Mouse (Mus musculus): ENCODE measurements around the gene Abca4. TPM values are rescaled to one million over a fixed set of nuclear protein-coding genes. Genes with fewer than 3 reads are reported as not detected.

The Abca4 gene
- polyA plus RNA-seq, 1 experiment from 2014 or later, result 1.3 TPM

- H3K27me3 ChIP-seq, result no peaks in the 10 kb centered on the region
- H3K9me3 ChIP-seq (replicated peaks), result no peaks in the 10 kb centered on the region
- peak overlapping the region; percentile 58 for H3K27ac ChIP-seq (replicated peaks)
- 24% methylated on average over 9 of the region's 9 CpGs for WGBS
- H3K36me3 ChIP-seq, result no peaks in the 10 kb centered on the region
- H3K9ac ChIP-seq, result no peak overlapping the region
- ATAC-seq (ENCODE audit: insufficient number of reproducible peaks, low FRiP score, low TSS enrichment, low read depth), result peak; percentile 63; the same call in 1 of the 2 replicates
- H3K4me2 ChIP-seq (replicated peaks), result no peak overlapping the region
- no peak overlapping the region for H3K4me3 ChIP-seq (replicated peaks)
- peaks cover 15% of the 10 kb centered on the region for H3K4me1 ChIP-seq
These were observed 67.1 kb downstream of the Abca4 start for GRCm38 (mm10) chr3:122111141-122111981.

- WGBS, result 46% methylated on average over 9 of the region's 9 CpGs
- Histone ChIP-seq H3K9ac (no peak overlapping the region), H3K9me3 (replicated peaks) (no peaks in the 10 kb centered on the region), H3K4me1 (peaks cover 16% of the 10 kb centered on the region), H3K27ac (replicated peaks) (no peak overlapping the region; the same call in 1 of the 2 replicates), H3K4me3 (replicated peaks) (no peak overlapping the region), H3K4me2 (replicated peaks) (no peak overlapping the region), H3K27me3 (no peaks in the 10 kb centered on the region), H3K36me3 (no peaks in the 10 kb centered on the region)
- ATAC-seq (ENCODE audit: insufficient number of reproducible peaks, low FRiP score, low TSS enrichment, low read depth), result no peak
These were observed 74.5 kb downstream of the Abca4 start for GRCm38 (mm10) chr3:122118651-122119214.

DNA sequence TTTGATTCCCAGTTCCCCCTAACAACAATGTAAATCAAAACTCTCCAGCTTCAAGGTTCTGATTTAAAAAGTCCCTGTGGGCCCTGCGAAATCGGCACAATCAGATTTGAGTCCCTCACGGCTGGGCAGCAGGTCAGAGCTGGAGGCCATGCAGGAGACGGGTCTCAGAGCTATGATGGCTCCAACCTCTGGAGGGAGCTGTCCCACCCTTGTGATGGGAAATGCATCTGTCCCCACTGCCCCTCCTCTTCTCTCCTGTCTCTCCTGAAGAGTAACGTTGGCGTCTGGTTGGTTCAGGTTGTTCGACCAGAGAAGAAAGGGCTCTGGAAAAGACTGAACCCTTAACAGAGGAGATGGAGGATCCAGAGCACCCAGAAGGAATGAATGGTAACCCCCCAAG, 75.5 kb downstream of the Abca4 start:
- ATAC-seq (ENCODE audit: insufficient number of reproducible peaks, low FRiP score, low TSS enrichment, low read depth), result no peak
- no peak overlapping the region for H3K4me2 ChIP-seq (replicated peaks)

GRCm38 (mm10) chr3:122120217-122120616, 76.0 kb downstream of the Abca4 start:
- 79% methylated on average over 7 of the region's 7 CpGs for WGBS
- Histone ChIP-seq H3K4me3 (replicated peaks) (no peak overlapping the region), H3K36me3 (no peaks in the 10 kb centered on the region), H3K9ac (no peak overlapping the region), H3K4me1 (peaks cover 16% of the 10 kb centered on the region), H3K4me2 (replicated peaks) (no peak overlapping the region), H3K9me3 (replicated peaks) (no peaks in the 10 kb centered on the region), H3K27me3 (no peaks in the 10 kb centered on the region), H3K27ac (replicated peaks) (0 out of 2 replicates have a peak overlapping the region, but pooled peaks have one; percentile 34)
- ATAC-seq (ENCODE audit: insufficient number of reproducible peaks, low FRiP score, low TSS enrichment, low read depth), result no peak

More for the DNA sequence above, 75.5 kb downstream of the Abca4 start:
- Histone ChIP-seq H3K36me3 (no peaks in the 10 kb centered on the region), H3K4me1 (peaks cover 16% of the 10 kb centered on the region), H3K9me3 (replicated peaks) (no peaks in the 10 kb centered on the region), H3K27ac (replicated peaks) (peak overlapping the region; percentile 34; the same call in 1 of the 2 replicates), H3K4me3 (replicated peaks) (no peak overlapping the region), H3K27me3 (no peaks in the 10 kb centered on the region), H3K9ac (no peak overlapping the region)
- WGBS, result 80% methylated on average over 7 of the region's 7 CpGs

DNA sequence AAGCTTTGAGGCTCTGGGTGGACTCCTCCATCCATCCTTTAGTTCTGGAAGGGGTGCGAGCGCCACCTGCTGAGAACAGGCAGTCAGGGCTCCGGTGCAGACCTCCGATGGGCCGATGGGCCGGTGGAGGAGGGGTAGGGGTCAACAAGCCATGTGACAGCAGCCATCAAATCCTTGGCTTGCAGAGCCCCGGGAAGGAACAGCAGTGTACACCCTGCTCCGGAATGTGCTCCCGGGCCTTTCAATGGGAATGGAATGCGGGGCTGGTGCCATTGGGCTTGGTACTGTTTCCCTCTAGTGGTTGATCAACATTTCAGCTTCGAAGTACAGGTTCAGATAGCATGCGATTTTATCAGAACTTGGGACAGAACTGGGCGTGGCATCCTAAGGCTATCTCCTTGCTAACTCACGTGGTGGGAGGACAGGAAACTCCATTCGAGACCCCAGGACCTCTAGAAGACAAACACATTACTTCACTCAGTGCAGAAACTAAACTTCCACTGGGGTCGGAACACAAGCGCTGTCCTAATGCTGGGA, 78.0 kb downstream of the Abca4 start:
- peak; percentile 92 for ATAC-seq (ENCODE audit: insufficient number of reproducible peaks, low FRiP score, low TSS enrichment, low read depth)
- H3K9ac ChIP-seq, result 0 out of 2 replicates have a peak overlapping the region, but pooled peaks have one; percentile 6
- no peaks in the 10 kb centered on the region for H3K27me3 ChIP-seq
- H3K4me2 ChIP-seq (replicated peaks), result peak overlapping the region; percentile 56
- H3K9me3 ChIP-seq (replicated peaks), result no peaks in the 10 kb centered on the region
- H3K4me3 ChIP-seq (replicated peaks), result peak overlapping the region; percentile 37
- 5% methylated on average over 17 of the region's 17 CpGs for WGBS
- H3K36me3 ChIP-seq, result no peaks in the 10 kb centered on the region
- H3K4me1 ChIP-seq, result peaks cover 16% of the 10 kb centered on the region
- H3K27ac ChIP-seq (replicated peaks), result peak overlapping the region; percentile 71

DNA sequence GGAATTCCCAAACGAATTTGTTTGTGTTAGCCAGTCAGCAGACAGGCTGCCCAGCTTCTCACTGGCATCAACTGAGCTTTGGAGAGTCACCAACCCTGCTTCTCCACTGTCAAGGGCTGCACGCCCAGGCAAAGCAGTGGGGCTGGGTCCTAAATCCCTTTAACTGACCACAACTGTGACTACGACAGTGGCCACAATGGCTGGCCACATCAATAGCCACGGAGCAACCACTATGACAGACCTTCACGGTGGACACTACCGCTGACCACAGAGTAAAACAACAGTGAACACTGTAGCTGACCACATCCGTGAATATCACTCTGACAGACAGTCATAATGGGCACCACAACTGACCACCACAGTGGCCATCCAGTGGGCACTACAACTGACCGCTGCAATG, 78.6 kb downstream of the Abca4 start:
- Histone ChIP-seq H3K4me2 (replicated peaks) (no peak overlapping the region), H3K4me3 (replicated peaks) (no peak overlapping the region), H3K27ac (replicated peaks) (peak overlapping the region; percentile 71), H3K9ac (no peak overlapping the region), H3K9me3 (replicated peaks) (no peaks in the 10 kb centered on the region), H3K27me3 (no peaks in the 10 kb centered on the region), H3K36me3 (no peaks in the 10 kb centered on the region), H3K4me1 (peaks cover 16% of the 10 kb centered on the region)
- ATAC-seq (ENCODE audit: insufficient number of reproducible peaks, low FRiP score, low TSS enrichment, low read depth), result no peak
- WGBS, result 81% methylated on average over 8 of the region's 8 CpGs

DNA sequence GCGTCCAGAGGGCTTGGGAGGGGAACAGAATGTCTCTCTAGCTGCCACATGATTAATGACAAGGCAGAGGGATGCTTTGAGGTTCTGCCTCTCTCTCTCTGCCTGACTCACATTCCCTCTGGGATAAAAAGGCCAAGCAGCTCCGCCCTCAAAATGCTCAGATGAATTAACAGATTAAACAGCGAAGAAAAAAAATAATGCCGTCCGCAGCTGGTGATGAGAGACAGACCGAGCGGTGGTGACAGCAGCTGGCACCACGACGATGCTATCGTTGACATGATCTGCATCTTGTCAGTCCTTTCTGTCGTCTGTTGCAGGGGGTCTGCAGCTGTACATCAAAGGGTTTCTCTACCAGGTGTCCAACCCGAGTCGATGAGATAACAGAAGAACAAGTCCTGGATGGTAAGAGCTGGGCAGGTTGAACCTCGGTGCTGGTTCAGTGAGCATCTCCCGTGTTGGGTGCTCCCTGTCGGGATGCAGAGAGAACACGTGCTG, 84.8 kb downstream of the Abca4 start:
- WGBS, result 29% methylated on average over 17 of the region's 17 CpGs
- Histone ChIP-seq H3K27me3 (no peaks in the 10 kb centered on the region), H3K4me3 (replicated peaks) (no peak overlapping the region), H3K27ac (replicated peaks) (no peak overlapping the region), H3K36me3 (no peaks in the 10 kb centered on the region), H3K9me3 (replicated peaks) (no peaks in the 10 kb centered on the region), H3K9ac (no peak overlapping the region), H3K4me1 (peaks cover 14% of the 10 kb centered on the region; the same call in 1 of the 2 replicates), H3K4me2 (replicated peaks) (no peak overlapping the region)
- no peak for ATAC-seq (ENCODE audit: insufficient number of reproducible peaks, low FRiP score, low TSS enrichment, low read depth)

GRCm38 (mm10) chr3:122130771-122131170, 86.5 kb downstream of the Abca4 start:
- H3K4me2 ChIP-seq (replicated peaks), result no peak overlapping the region
- H3K4me1 ChIP-seq, result peaks cover 14% of the 10 kb centered on the region; the same call in 1 of the 2 replicates
- H3K27ac ChIP-seq (replicated peaks), result no peak overlapping the region
- no peaks in the 10 kb centered on the region for H3K9me3 ChIP-seq (replicated peaks)
- H3K4me3 ChIP-seq (replicated peaks), result no peak overlapping the region
- no peak overlapping the region for H3K9ac ChIP-seq
- 57% methylated on average over 4 of the region's 4 CpGs for WGBS
- no peaks in the 10 kb centered on the region for H3K36me3 ChIP-seq
- ATAC-seq (ENCODE audit: insufficient number of reproducible peaks, low FRiP score, low TSS enrichment, low read depth), result peak; percentile 43; the same call in 1 of the 2 replicates
- H3K27me3 ChIP-seq, result no peaks in the 10 kb centered on the region

DNA sequence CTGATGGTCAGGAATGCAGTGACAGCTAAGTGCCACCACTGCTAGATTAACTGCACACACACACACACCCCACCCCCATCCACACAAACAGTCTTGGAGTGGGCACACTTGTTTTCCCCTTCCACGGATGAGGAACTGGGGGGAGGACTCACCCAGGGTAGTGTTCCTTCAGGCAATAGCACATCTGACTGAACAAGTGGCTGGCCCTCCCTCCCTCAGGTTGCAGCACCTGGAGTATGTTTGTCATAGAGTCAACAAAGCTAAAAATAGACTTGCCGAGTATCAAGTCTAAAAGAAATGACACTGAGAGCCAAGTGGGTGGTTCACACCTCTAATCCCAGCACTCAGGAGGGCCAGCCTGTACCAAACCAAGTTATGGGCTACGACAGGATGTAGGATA, 87.4 kb downstream of the Abca4 start:
- Histone ChIP-seq H3K4me3 (replicated peaks) (no peak overlapping the region), H3K36me3 (no peaks in the 10 kb centered on the region), H3K27me3 (no peaks in the 10 kb centered on the region), H3K4me2 (replicated peaks) (no peak overlapping the region), H3K9me3 (replicated peaks) (no peaks in the 10 kb centered on the region), H3K4me1 (peaks cover 14% of the 10 kb centered on the region; the same call in 1 of the 2 replicates), H3K9ac (no peak overlapping the region), H3K27ac (replicated peaks) (peak overlapping the region; percentile 55; the same call in 1 of the 2 replicates)
- 30% methylated on average over 3 of the region's 3 CpGs for WGBS
- no peak for ATAC-seq (ENCODE audit: insufficient number of reproducible peaks, low FRiP score, low TSS enrichment, low read depth)

DNA sequence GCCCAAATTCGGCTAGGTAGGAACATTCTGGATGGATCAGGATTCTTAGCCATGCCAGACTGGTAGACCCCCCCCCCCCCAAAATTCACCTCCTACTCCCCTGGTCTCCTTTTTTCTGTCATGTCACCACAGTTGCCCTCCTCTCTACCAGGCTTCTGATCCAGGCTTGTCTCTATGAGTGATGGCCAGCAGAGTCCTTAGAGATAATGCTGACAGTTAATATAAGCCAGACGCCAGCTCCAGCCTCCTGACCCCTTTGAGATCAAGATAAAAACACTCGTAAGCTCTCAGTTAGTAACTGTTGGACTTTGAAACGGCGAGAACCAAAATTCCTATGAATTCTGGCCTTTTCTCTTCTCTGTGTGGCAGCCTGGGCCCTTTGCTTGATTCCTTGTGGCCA, 89.0 kb downstream of the Abca4 start:
- Histone ChIP-seq H3K27me3 (no peaks in the 10 kb centered on the region), H3K4me1 (peaks cover 14% of the 10 kb centered on the region; the same call in 1 of the 2 replicates), H3K9ac (no peak overlapping the region), H3K36me3 (no peaks in the 10 kb centered on the region), H3K27ac (replicated peaks) (no peak overlapping the region), H3K9me3 (replicated peaks) (no peaks in the 10 kb centered on the region), H3K4me2 (replicated peaks) (no peak overlapping the region), H3K4me3 (replicated peaks) (no peak overlapping the region)
- 57% methylated on average over 5 of the region's 5 CpGs for WGBS
- ATAC-seq (ENCODE audit: insufficient number of reproducible peaks, low FRiP score, low TSS enrichment, low read depth), result no peak

- Histone ChIP-seq H3K36me3 (no peaks in the 10 kb centered on the region), H3K27ac (replicated peaks) (no peak overlapping the region), H3K4me1 (peaks cover 12% of the 10 kb centered on the region; the same call in 1 of the 2 replicates), H3K4me2 (replicated peaks) (no peak overlapping the region), H3K4me3 (replicated peaks) (no peak overlapping the region), H3K9me3 (replicated peaks) (no peaks in the 10 kb centered on the region), H3K9ac (no peak overlapping the region), H3K27me3 (no peaks in the 10 kb centered on the region)
- 77% methylated on average over 6 of the region's 6 CpGs for WGBS
- ATAC-seq (ENCODE audit: insufficient number of reproducible peaks, low FRiP score, low TSS enrichment, low read depth), result no peak
These were observed 89.6 kb downstream of the Abca4 start for GRCm38 (mm10) chr3:122133840-122134239.
